Mouse (Mus musculus): ENCODE measurements at regions not wholly inside any gene's neighbourhood (a gene's known extent, or its start where the extent isn't known, plus 50 kb on each side); places are given as distances from the start of the nearest gene placed in this dataset.

DNA sequence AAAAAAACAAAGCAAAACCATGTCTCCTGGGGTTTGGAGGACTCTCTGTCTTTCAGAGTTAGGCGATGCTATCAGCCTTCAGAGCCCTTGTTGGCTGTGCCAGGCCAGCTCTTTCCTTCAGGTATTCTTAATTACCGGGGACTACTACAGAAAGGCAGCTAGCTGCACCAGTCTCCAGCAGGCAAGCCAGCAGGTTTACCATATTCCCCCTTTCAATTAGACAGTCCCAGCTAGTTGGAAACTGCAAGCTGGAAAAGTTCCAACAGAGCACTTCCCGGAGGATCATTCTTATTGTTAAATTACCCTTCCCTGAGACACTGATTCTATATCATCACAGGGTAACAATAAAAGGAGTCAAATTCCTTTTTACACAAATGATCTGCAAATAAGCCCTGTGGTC, 155.8 kb upstream of the Trhde start:
- ChIA-PET POLR2A (no interaction called here), CTCF (interaction anchor here (1.2 kb wide), 1 partner anchor 11 kb away, joined by 3 read pairs; no protein-coding TSS in a partner anchor)
- DNase-seq (ENCODE audit: low read depth, low spot score) (no peak), ATAC-seq (no peak)
- in situ Hi-C loops (cut with MboI; ENCODE audit: low pct_unique_long_range_greater_than_20kb): no loop called here
- TF ChIP-seq CTCF (IDR thresholded peaks at IDR 0.05): no peak
- H3K27me3 ChIP-seq: peaks cover 20% of the 10 kb centered on the region

GRCm38 (mm10) chr10:114956257-114956656, 154.2 kb upstream of the Trhde start:
- in situ Hi-C loops (cut with MboI; ENCODE audit: low pct_unique_long_range_greater_than_20kb): no loop called here
- H3K27me3 ChIP-seq: peaks cover 15% of the 10 kb centered on the region
- ChIA-PET POLR2A (no interaction called here), CTCF (no interaction called here)
- ATAC-seq: no peak
- no peak for DNase-seq (ENCODE audit: low read depth, low spot score)
- no peak for TF ChIP-seq CTCF (IDR thresholded peaks at IDR 0.05)

- ATAC-seq (no peak), DNase-seq (ENCODE audit: low read depth, low spot score) (no peak)
- POLR2A ChIA-PET: no interaction called here
- in situ Hi-C loops (cut with MboI; ENCODE audit: low pct_unique_long_range_greater_than_20kb): no loop called here
- TF ChIP-seq CTCF (IDR thresholded peaks at IDR 0.05): no peak
- CTCF ChIA-PET: no interaction called here
- H3K27me3 ChIP-seq: peaks cover 15% of the 10 kb centered on the region
Observed at GRCm38 (mm10) chr10:114955608-114956007, 153.5 kb upstream of the Trhde start.

DNA sequence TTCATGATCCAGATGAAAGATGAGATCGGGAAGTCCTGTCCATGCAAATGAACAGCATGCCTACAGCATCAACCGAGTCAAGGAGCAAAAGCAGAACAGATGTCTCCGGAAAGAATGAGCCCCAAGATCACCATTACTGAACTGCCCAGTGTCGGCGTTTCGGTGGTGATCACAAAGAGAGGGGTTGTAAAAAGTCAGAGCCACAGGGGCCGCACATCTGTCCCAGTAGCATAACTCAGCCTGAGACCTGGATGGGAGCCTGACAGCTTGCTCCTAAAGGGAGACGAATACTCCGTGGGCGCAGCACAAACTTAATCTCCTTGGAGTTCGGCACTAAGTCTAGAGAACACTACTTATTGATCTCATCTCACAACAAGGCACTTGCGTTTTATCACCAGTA, 151.3 kb upstream of the Trhde start:
- TF ChIP-seq CTCF (IDR thresholded peaks at IDR 0.05): no peak
- ChIA-PET CTCF (no interaction called here), POLR2A (no interaction called here)
- ATAC-seq (no peak), DNase-seq (ENCODE audit: low read depth, low spot score) (no peak)
- peaks cover 8% of the 10 kb centered on the region for H3K27me3 ChIP-seq
- in situ Hi-C loops (cut with MboI; ENCODE audit: low pct_unique_long_range_greater_than_20kb): no loop called here

DNA sequence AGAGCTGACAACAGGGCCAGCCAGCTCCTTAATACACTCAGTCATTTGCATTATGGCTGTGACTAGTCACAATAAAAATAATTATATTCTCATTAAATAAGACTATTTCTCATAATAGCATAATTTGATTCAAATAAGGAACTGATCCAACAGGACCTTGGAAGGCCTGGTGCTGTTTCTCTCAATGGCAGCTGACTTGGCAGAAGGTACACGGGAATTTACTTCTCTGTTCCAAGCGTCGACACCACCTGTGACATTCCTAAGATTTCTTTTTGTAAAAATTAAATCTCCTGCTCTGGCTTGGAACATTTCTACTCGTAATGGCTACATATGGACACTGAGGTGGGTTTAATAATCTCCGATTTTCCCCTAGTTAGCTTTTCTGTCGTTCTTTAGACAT, 147.1 kb upstream of the Trhde start:
- ChIA-PET POLR2A (no interaction called here), CTCF (no interaction called here)
- in situ Hi-C loops (cut with MboI; ENCODE audit: low pct_unique_long_range_greater_than_20kb): no loop called here
- H3K27me3 ChIP-seq: no peaks in the 10 kb centered on the region
- TF ChIP-seq CTCF (IDR thresholded peaks at IDR 0.05): no peak
- DNase-seq (ENCODE audit: low read depth, low spot score): no peak
- no peak for ATAC-seq

- H3K27me3 ChIP-seq: peaks cover 9% of the 10 kb centered on the region
- ATAC-seq (no peak), DNase-seq (ENCODE audit: low read depth, low spot score) (no peak)
- in situ Hi-C loops (cut with MboI; ENCODE audit: low pct_unique_long_range_greater_than_20kb): no loop called here
- ChIA-PET CTCF (no interaction called here), POLR2A (no interaction called here)
- TF ChIP-seq CTCF (IDR thresholded peaks at IDR 0.05): no peak
Observed at GRCm38 (mm10) chr10:114924746-114925145, 122.6 kb upstream of the Trhde start.

GRCm38 (mm10) chr10:114913971-114914370, 111.9 kb upstream of the Trhde start:
- ATAC-seq (no peak), DNase-seq (ENCODE audit: low read depth, low spot score) (no peak)
- TF ChIP-seq CTCF (IDR thresholded peaks at IDR 0.05): no peak
- CTCF ChIA-PET: no interaction called here
- no peaks in the 10 kb centered on the region for H3K27me3 ChIP-seq
- POLR2A ChIA-PET: no interaction called here
- in situ Hi-C loops (cut with MboI; ENCODE audit: low pct_unique_long_range_greater_than_20kb): no loop called here

DNA sequence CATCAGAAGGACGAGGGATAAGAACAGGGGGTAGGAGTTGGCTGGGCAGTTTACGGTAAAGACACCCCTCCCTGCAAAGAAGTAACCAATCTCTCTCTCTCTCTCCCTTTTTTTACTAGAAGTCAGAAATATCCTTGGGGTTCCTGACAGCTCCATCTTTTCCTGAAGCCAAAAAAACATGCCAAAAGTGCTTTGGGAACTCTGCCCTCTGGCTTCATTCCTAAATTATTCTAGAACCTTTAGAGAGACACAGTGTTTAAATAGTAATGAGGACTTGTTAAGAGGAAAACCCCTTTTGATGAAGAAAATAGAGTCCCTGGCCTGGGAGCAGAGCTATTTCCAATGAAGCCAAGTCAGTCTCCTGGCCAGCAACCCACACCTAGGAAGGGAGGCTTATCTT, 89.8 kb upstream of the Trhde start:
- ChIA-PET CTCF (no interaction called here), POLR2A (no interaction called here)
- in situ Hi-C loops (cut with MboI; ENCODE audit: low pct_unique_long_range_greater_than_20kb): no loop called here
- TF ChIP-seq CTCF (IDR thresholded peaks at IDR 0.05): no peak
- no peaks in the 10 kb centered on the region for H3K27me3 ChIP-seq
- ATAC-seq: no peak
- no peak for DNase-seq (ENCODE audit: low read depth, low spot score)

- TF ChIP-seq CTCF (IDR thresholded peaks at IDR 0.05): no peak
- no peaks in the 10 kb centered on the region for H3K27me3 ChIP-seq
- no peak for DNase-seq (ENCODE audit: low read depth, low spot score)
- in situ Hi-C loops (cut with MboI; ENCODE audit: low pct_unique_long_range_greater_than_20kb): no loop called here
- CTCF ChIA-PET: no interaction called here
- POLR2A ChIA-PET: no interaction called here
- no peak for ATAC-seq
Observed at GRCm38 (mm10) chr10:114890726-114891430, 88.8 kb upstream of the Trhde start.

DNA sequence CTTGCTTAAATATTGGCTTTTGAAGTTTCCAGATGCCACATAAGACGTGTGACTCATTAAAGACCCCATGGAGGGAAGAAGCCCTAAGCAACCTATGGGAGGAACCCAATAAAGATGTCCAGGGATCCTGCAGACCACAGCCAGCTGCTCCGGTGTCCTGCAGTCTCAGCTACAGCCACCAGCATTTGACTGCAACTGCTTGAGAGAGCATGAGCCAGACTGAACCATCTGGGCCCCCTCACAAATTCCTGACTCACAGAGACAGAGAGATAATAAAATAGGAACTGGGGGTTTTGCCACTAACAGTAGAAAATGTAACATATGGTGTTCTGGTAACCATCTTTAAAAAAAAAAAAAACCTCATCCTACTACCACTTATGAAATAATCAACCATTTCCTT, 69.1 kb upstream of the Trhde start:
- no peaks in the 10 kb centered on the region for H3K27me3 ChIP-seq
- CTCF ChIA-PET: no interaction called here
- ATAC-seq (no peak), DNase-seq (ENCODE audit: low read depth, low spot score) (no peak)
- no peak for TF ChIP-seq CTCF (IDR thresholded peaks at IDR 0.05)
- in situ Hi-C loops (cut with MboI; ENCODE audit: low pct_unique_long_range_greater_than_20kb): no loop called here
- POLR2A ChIA-PET: no interaction called here

DNA sequence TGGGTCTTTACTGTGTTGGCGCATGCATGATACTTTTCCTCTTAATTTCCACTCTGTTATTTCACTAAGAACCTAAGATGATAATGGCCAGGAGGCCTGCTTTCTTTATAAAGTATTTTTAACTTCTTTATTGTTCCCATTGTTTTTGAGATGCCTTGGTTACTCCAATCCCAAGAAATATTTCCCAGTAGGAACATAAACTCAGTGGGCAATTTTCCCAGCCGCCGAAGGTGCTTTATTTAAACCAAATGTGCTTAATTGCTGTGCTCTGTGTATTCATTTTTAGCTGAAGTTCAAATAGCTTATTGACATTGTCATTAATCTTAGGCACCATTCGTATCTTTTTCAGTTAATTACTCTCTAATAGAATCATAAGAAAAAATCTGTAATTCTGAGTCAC, 55.1 kb upstream of the Trhde start:
- no peak for TF ChIP-seq CTCF (IDR thresholded peaks at IDR 0.05)
- POLR2A ChIA-PET: no interaction called here
- DNase-seq (ENCODE audit: low read depth, low spot score) (no peak), ATAC-seq (no peak)
- CTCF ChIA-PET: no interaction called here
- in situ Hi-C loops (cut with MboI; ENCODE audit: low pct_unique_long_range_greater_than_20kb): no loop called here
- no peaks in the 10 kb centered on the region for H3K27me3 ChIP-seq

GRCm38 (mm10) chr10:114852688-114853087, 50.6 kb upstream of the Trhde start:
- in situ Hi-C loops (cut with MboI; ENCODE audit: low pct_unique_long_range_greater_than_20kb): no loop called here
- CTCF ChIA-PET: no interaction called here
- ATAC-seq: no peak

More at GRCm38 (mm10) chr10:114852688-114853087, 50.6 kb upstream of the Trhde start:
- POLR2A ChIA-PET: no interaction called here
- no peaks in the 10 kb centered on the region for H3K27me3 ChIP-seq
- TF ChIP-seq CTCF (IDR thresholded peaks at IDR 0.05): no peak
- no peak for DNase-seq (ENCODE audit: low read depth, low spot score)

All from Patski (cell line).